Mouse (Mus musculus) ES-Bruce4 (cell line): Measurements from ENCODE around the gene 1700042G07Rik.

Experiments
- CTCF ChIP-seq: IDR thresholded peaks from one replicate; pipeline ENCODE4 v1.8.1; 2011; ENCODE audit warnings: low read depth, low read length
- EP300 ChIP-seq: IDR thresholded peaks from 2 replicates; pipeline ENCODE4 v1.6.1; 2011; ENCODE audit warnings: low read depth, low read length; ENCODE audit not compliant: insufficient read depth
- POLR2A ChIP-seq: IDR thresholded peaks from one replicate; pipeline ENCODE4 v1.8.1; 2011; ENCODE audit warnings: low read length; ENCODE audit not compliant: insufficient read depth

DNA sequence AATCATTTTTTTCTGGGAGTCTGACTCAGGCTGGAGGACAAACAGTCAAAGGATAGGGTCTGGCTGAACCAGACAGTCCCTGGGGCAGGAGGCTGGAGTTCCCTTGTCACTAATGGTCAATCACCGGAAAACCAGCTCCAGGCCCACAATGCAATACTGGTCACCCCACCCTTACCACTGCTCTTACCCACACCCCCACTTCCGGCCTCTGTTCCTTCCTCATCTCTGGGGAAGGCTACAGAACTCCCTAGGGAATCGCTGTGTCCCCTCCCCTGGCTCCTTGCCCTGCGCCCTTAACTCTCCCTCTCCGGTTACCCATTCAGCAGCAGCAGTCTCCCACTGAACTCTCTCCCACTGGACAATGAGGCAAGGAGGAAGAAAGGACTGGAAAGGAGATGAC, 4.0 kb downstream of the 1700042G07Rik start:
- TF ChIP-seq CTCF (no peak), POLR2A (no peak), EP300 (0 out of 2 replicates have a peak, but pooled peaks have one; percentile 34)
